Mouse (Mus musculus): ENCODE measurements around the gene Mrpl52. TPM values are rescaled to one million over a fixed set of nuclear protein-coding genes. Genes with fewer than 3 reads are reported as not detected.
A peak's percentile ranks its signal among the peaks of the same experiment; 100 is the strongest.

Gene Mrpl52
- polyA plus RNA-seq, 1 experiment from 2014 or later: 241 TPM

DNA sequence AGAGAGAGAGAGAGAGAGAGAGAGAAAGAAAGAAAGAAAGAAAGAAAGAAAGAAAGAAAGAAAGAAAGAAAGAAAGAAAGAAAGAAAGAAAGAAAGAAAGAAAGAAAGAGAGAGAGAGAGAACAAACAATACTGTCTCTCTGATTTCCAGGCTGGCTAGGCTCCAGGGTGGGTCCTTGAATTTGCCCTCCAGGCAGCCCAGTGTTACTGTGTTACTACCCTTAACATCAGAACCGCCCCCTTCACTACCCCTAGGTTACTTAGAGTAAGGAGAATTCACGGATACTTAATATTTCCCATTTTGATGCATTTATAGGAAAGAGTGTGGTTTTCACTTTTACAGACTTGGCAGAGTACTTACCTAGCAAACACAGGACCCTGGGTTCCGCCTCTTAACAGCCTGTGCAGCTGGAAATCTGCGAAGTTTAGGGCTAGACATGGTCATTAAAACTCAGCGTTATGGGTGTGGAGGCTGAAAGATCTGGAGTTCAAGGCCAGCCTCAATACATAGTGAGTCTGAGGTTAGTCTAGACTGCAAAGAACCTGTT lies 10.4 kb upstream of the Mrpl52 start:
- Histone ChIP-seq H3K36me3 (ENCODE audit: control insufficient read depth, insufficient read depth, low read length) (no peaks in the 10 kb centered on the region), H3K4me3 (ENCODE audit: low read depth, low read length) (no peak overlapping the region), H3K27me3 (replicated peaks; ENCODE audit: control insufficient read depth, insufficient read depth, low read length) (peaks cover 16% of the 10 kb centered on the region), H3K27ac (replicated peaks; ENCODE audit: low read depth, low read length) (no peak overlapping the region), H3K4me2 (ENCODE audit: low read depth, low read length) (no peak overlapping the region), H3K9me3 (ENCODE audit: control insufficient read depth, low read length) (no peaks in the 10 kb centered on the region), H3K4me1 (ENCODE audit: control insufficient read depth, insufficient read depth, low read length) (peaks cover 18% of the 10 kb centered on the region), H3K9ac (ENCODE audit: low read depth, low read length) (no peak overlapping the region)
- no peak for DNase-seq (ENCODE audit: low spot score)
- no peak for ATAC-seq (ENCODE audit: low read depth)
- 32% methylated on average over 5 of the region's 5 CpGs for WGBS

DNA sequence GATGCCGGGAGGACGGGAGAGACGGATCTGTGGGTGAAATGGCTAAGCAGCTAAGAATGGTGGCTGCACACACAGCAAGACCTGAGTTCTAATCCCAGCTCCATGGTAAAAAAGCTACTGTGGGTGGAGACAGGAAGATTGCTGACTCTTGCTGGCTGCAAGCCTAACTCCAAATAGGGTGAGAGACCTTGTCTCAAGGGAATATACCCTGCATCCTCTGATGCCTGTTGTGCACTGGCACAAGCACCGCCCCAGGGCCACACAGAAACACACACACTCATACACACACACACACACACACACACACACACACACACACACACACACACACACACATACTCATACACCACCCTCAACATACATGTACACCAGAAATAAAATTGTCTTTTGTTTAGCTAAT lies 9.9 kb upstream of the Mrpl52 start:
- H3K9ac ChIP-seq (ENCODE audit: low read depth, low read length): no peak overlapping the region
- no peaks in the 10 kb centered on the region for H3K36me3 ChIP-seq (ENCODE audit: control insufficient read depth, insufficient read depth, low read length)
- peaks cover 18% of the 10 kb centered on the region for H3K4me1 ChIP-seq (ENCODE audit: control insufficient read depth, insufficient read depth, low read length)
- H3K27me3 ChIP-seq (replicated peaks; ENCODE audit: control insufficient read depth, insufficient read depth, low read length): peaks cover 16% of the 10 kb centered on the region
- no peak overlapping the region for H3K27ac ChIP-seq (replicated peaks; ENCODE audit: low read depth, low read length)
- no peak overlapping the region for H3K4me3 ChIP-seq (ENCODE audit: low read depth, low read length)
- WGBS: 58% methylated on average over 4 of the region's 4 CpGs
- no peak for DNase-seq (ENCODE audit: low spot score)
- H3K4me2 ChIP-seq (ENCODE audit: low read depth, low read length): no peak overlapping the region
- no peaks in the 10 kb centered on the region for H3K9me3 ChIP-seq (ENCODE audit: control insufficient read depth, low read length)
- ATAC-seq (ENCODE audit: low read depth): no peak

DNA sequence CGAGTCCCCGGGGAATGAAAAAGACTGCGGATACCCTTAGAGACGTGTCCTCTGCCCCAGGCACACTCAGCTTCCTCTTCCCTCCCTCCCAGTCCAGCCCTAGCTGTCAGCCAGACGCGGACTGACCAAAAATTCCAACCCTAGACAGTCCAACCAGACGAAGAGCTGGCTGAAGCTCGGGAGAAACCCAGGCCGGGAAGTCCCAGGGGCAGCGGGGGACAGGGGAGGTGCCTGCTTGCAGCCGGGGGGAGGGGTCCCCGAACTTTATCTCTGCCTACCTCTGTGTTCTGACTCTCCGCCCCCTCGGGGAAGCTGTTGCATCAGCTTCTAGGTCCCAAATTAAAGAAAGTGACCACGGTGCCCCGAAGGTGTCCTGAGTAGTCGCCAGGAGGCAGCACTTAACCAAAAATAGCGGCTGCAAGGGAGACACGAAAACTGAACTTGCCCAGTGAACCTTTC lies 9.1 kb upstream of the Mrpl52 start, which contains the start of gene Slc7a7:
TSS of gene Slc7a7 (minus strand) at position 158 of the 459 bp plus-strand sequence.
- Histone ChIP-seq H3K9me3 (ENCODE audit: control insufficient read depth, low read length) (no peaks in the 10 kb centered on the region), H3K27me3 (replicated peaks; ENCODE audit: control insufficient read depth, insufficient read depth, low read length) (peaks cover 16% of the 10 kb centered on the region), H3K27ac (replicated peaks; ENCODE audit: low read depth, low read length) (no peak within 1 kb of the TSS), H3K4me1 (ENCODE audit: control insufficient read depth, insufficient read depth, low read length) (peaks cover 18% of the 10 kb centered on the region), H3K36me3 (ENCODE audit: control insufficient read depth, insufficient read depth, low read length) (no peaks in the 10 kb centered on the region), H3K9ac (ENCODE audit: low read depth, low read length) (peak within 1 kb of the TSS; percentile 40; the same call in 1 of the 2 replicates), H3K4me3 (ENCODE audit: low read depth, low read length) (peak within 1 kb of the TSS; percentile 9), H3K4me2 (ENCODE audit: low read depth, low read length) (peak within 1 kb of the TSS; percentile 35)
- DNase-seq (ENCODE audit: low spot score) (no peak), ATAC-seq (ENCODE audit: low read depth) (no peak)
- 5% methylated on average over 19 of the region's 19 CpGs for WGBS

DNA sequence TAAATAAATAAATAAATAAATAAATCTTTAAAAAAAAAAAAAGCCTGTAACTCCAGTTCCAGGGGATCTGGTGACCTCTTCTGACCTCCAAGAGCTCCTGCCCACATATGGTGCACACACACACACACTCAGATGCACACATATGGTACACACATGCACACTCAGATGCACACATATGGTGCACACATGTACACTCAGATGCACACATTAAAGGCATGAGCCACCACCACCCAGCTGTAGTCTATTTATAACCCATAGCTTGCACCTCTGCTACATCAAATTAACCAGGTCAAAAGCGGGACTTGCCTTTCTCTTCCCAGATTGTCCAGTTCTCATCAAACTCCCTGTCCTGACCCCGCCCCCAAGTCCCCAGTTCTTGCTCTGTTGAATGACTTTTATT lies 5.7 kb upstream of the Mrpl52 start:
- Histone ChIP-seq H3K9me3 (ENCODE audit: control insufficient read depth, low read length) (no peaks in the 10 kb centered on the region), H3K27ac (replicated peaks; ENCODE audit: low read depth, low read length) (no peak overlapping the region), H3K4me1 (ENCODE audit: control insufficient read depth, insufficient read depth, low read length) (peaks cover 8% of the 10 kb centered on the region; the same call in 1 of the 2 replicates), H3K4me2 (ENCODE audit: low read depth, low read length) (no peak overlapping the region), H3K4me3 (ENCODE audit: low read depth, low read length) (no peak overlapping the region), H3K9ac (ENCODE audit: low read depth, low read length) (no peak overlapping the region), H3K27me3 (replicated peaks; ENCODE audit: control insufficient read depth, insufficient read depth, low read length) (peaks cover 9% of the 10 kb centered on the region), H3K36me3 (ENCODE audit: control insufficient read depth, insufficient read depth, low read length) (no peaks in the 10 kb centered on the region)
- WGBS: 65% methylated on average over 2 of the region's 2 CpGs
- no peak for DNase-seq (ENCODE audit: low spot score)
- no peak for ATAC-seq (ENCODE audit: low read depth)

DNA sequence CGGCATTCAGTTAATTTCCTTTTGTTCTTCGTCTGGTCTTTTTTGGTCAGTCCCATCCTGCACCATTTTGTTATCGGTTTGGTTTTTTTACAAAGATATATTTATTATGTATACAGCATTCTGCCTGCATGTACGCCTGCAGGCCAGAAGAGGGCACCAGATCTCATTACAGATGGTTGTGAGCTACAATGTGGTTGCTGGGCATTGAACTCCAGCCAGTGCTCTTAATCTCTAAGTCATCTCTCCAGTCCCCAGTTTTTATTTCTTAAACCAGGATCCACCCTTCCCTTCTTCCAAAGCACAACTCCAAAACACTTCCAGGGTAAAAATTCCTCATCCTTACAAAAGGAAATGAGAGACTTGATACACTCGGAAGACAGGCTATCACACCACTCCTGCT lies 3.3 kb upstream of the Mrpl52 start:
- Histone ChIP-seq H3K4me2 (ENCODE audit: low read depth, low read length) (no peak overlapping the region), H3K9me3 (ENCODE audit: control insufficient read depth, low read length) (no peaks in the 10 kb centered on the region), H3K27me3 (replicated peaks; ENCODE audit: control insufficient read depth, insufficient read depth, low read length) (no peaks in the 10 kb centered on the region), H3K9ac (ENCODE audit: low read depth, low read length) (no peak overlapping the region), H3K27ac (replicated peaks; ENCODE audit: low read depth, low read length) (no peak overlapping the region), H3K36me3 (ENCODE audit: control insufficient read depth, insufficient read depth, low read length) (0 out of 2 replicates have a peak, but pooled peaks cover 3% of the 10 kb centered on the region), H3K4me1 (ENCODE audit: control insufficient read depth, insufficient read depth, low read length) (peaks cover 9% of the 10 kb centered on the region; the same call in 1 of the 2 replicates), H3K4me3 (ENCODE audit: low read depth, low read length) (no peak overlapping the region)
- DNase-seq (ENCODE audit: low spot score) (no peak), ATAC-seq (ENCODE audit: low read depth) (no peak)
- 71% methylated on average over 5 of the region's 5 CpGs for WGBS

DNA sequence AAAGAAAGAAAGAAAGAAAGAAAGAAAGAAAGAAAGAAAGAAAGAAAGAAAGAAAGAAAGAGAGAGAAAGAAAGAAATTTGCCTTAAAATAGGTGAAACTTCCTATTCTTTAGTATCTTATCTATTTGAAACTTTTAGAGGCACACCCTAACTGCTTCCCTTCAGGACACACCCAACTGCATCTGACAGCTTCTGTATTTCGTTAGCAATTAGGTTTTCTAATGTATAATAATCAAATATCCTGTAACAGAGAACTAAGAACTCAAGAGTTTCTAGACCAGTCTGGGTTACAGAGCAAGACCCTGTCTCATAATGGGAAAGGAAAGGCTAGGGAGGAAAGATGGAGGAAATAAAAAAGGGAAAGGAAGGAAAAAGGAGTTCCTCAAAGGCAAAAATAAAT lies 2.1 kb upstream of the Mrpl52 start:
- no peak overlapping the region for H3K4me3 ChIP-seq (ENCODE audit: low read depth, low read length)
- H3K27ac ChIP-seq (replicated peaks; ENCODE audit: low read depth, low read length): no peak overlapping the region
- WGBS: 93% methylated on average over 1 of the region's 1 CpGs
- no peaks in the 10 kb centered on the region for H3K27me3 ChIP-seq (replicated peaks; ENCODE audit: control insufficient read depth, insufficient read depth, low read length)
- peaks cover 15% of the 10 kb centered on the region for H3K4me1 ChIP-seq (ENCODE audit: control insufficient read depth, insufficient read depth, low read length)
- no peak for ATAC-seq (ENCODE audit: low read depth)
- no peak overlapping the region for H3K9ac ChIP-seq (ENCODE audit: low read depth, low read length)
- H3K9me3 ChIP-seq (ENCODE audit: control insufficient read depth, low read length): no peaks in the 10 kb centered on the region
- H3K4me2 ChIP-seq (ENCODE audit: low read depth, low read length): no peak overlapping the region
- no peak for DNase-seq (ENCODE audit: low spot score)
- H3K36me3 ChIP-seq (ENCODE audit: control insufficient read depth, insufficient read depth, low read length): peaks cover 14% of the 10 kb centered on the region

DNA sequence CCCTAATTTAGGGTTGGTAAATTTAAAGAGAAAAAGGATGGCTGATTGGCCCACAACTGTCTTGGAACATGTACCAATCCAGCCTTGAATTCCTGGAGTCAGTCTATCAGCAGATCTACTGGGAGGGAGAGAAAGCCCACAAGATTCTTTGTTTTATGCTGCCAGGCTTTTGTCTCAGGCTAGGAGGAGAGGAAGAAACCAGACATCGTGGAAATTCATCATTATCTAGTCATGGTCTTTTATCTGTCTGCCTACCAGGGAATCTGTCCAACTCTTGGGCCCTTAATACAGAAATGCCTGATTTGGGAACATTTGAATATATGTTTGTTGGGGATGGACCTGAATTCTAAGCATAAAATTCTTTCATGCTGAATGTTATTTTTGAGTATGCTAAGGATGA lies 1.2 kb upstream of the Mrpl52 start:
- no peak overlapping the region for H3K4me2 ChIP-seq (ENCODE audit: low read depth, low read length)
- 91% methylated on average over 1 of the region's 1 CpGs for WGBS

DNA sequence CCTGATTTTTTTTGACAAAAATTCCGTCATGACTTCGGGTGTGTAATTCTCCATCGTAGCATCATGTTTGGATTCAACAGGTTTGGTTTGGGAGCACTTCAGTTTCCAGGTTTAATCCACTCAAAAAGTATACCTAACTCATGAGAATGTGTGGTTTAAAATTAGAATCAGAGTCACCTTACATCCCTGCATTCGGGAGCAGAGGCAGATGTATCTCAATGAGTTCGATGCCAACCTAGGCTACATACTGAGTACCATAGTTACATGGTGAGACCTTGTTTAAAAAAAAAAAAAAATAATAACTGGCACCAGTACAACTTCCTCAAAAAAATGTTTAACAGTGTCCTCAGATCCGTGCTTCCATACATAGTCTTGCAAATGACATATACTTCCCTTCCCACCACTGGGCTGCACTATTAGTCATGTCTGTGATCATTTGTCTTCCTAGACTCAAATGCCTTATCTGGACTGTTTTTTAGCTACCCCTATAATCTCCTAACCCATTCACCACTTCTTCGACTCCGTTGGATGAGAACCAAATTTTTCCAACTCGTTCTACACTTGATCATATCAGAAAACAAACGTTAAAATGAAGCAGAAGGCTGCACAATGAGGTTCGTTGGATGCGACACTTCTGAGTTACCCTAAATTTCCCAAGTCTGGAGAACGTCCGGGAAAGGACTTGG lies 563 bp upstream of the Mrpl52 start:
- H3K27me3 ChIP-seq (replicated peaks; ENCODE audit: control insufficient read depth, insufficient read depth, low read length): no peaks in the 10 kb centered on the region
- H3K4me1 ChIP-seq (ENCODE audit: control insufficient read depth, insufficient read depth, low read length): peaks cover 26% of the 10 kb centered on the region
- peak overlapping the region; percentile 92 for H3K27ac ChIP-seq (replicated peaks; ENCODE audit: low read depth, low read length)
- peak overlapping the region; percentile 92 for H3K4me3 ChIP-seq (ENCODE audit: low read depth, low read length)
- DNase-seq (ENCODE audit: low spot score) (no peak), ATAC-seq (ENCODE audit: low read depth) (no peak)
- peak overlapping the region; percentile 79 for H3K4me2 ChIP-seq (ENCODE audit: low read depth, low read length)
- WGBS: 32% methylated on average over 14 of the region's 14 CpGs
- peak overlapping the region; percentile 91 for H3K9ac ChIP-seq (ENCODE audit: low read depth, low read length)
- H3K9me3 ChIP-seq (ENCODE audit: control insufficient read depth, low read length): no peaks in the 10 kb centered on the region
- H3K36me3 ChIP-seq (ENCODE audit: control insufficient read depth, insufficient read depth, low read length): peaks cover 18% of the 10 kb centered on the region

More for the DNA sequence above, 1.2 kb upstream of the Mrpl52 start:
- Histone ChIP-seq H3K9me3 (ENCODE audit: control insufficient read depth, low read length) (no peaks in the 10 kb centered on the region), H3K9ac (ENCODE audit: low read depth, low read length) (no peak overlapping the region), H3K4me1 (ENCODE audit: control insufficient read depth, insufficient read depth, low read length) (peaks cover 24% of the 10 kb centered on the region), H3K36me3 (ENCODE audit: control insufficient read depth, insufficient read depth, low read length) (peaks cover 18% of the 10 kb centered on the region), H3K27ac (replicated peaks; ENCODE audit: low read depth, low read length) (no peak overlapping the region), H3K4me3 (ENCODE audit: low read depth, low read length) (no peak overlapping the region), H3K27me3 (replicated peaks; ENCODE audit: control insufficient read depth, insufficient read depth, low read length) (no peaks in the 10 kb centered on the region)
- no peak for DNase-seq (ENCODE audit: low spot score)
- ATAC-seq (ENCODE audit: low read depth): no peak

DNA sequence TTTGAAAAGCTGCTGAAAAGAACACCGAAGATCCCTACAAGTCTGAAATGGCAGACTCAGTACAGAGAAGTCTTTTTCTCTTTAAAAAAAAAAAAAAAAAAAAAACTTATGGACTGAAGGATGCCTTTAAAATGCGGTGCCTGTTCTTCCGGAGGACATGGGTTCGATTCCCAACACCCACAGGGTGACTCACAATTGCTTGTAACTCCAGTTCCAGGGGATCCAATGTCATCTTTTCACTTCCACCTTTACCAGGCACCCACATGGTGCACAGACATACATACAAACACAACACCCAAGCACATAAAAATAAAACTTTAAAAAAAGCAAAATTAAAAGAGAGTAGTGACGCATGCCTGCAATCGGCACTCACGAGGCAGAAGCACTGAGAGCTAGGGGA lies 987 bp downstream of the Mrpl52 start:
- H3K36me3 ChIP-seq (ENCODE audit: control insufficient read depth, insufficient read depth, low read length): peaks cover 18% of the 10 kb centered on the region
- WGBS: 88% methylated on average over 7 of the region's 7 CpGs
- peak overlapping the region; percentile 79 for H3K4me2 ChIP-seq (ENCODE audit: low read depth, low read length)
- peak overlapping the region; percentile 91 for H3K9ac ChIP-seq (ENCODE audit: low read depth, low read length)
- DNase-seq (ENCODE audit: low spot score) (no peak), ATAC-seq (ENCODE audit: low read depth) (no peak)
- H3K27me3 ChIP-seq (replicated peaks; ENCODE audit: control insufficient read depth, insufficient read depth, low read length): no peaks in the 10 kb centered on the region
- H3K27ac ChIP-seq (replicated peaks; ENCODE audit: low read depth, low read length): no peak overlapping the region
- H3K4me1 ChIP-seq (ENCODE audit: control insufficient read depth, insufficient read depth, low read length): peaks cover 26% of the 10 kb centered on the region
- peak overlapping the region; percentile 92 for H3K4me3 ChIP-seq (ENCODE audit: low read depth, low read length)
- no peaks in the 10 kb centered on the region for H3K9me3 ChIP-seq (ENCODE audit: control insufficient read depth, low read length)
